Comparison of ENCODE assay signal across 8 mouse cellular contexts in genomic region chr12:113981613-113982012, GRCm38 (mm10).
DNase-seq lines count a peak whose midpoint lies in the region; ATAC-seq and TF ChIP-seq lines count a peak whose summit lies in the region.
"Not testable (repeated sequence)": the region's sequence is repeated elsewhere in the genome, so short reads cannot be mapped to it uniquely, and the experiment has no call there.

No protein-coding gene starts in this region.

- 32% methylated on average over 10 of the region's 10 CpGs for WGBS in liver, embryonic 11.5 days
- WGBS in thymus, adult 2 months: 28% methylated on average over 10 of the region's 10 CpGs

- H3K36me3 ChIP-seq in liver, embryonic 11.5 days (ENCODE audit: control insufficient read depth, insufficient read depth, low read length); thymus, adult 2 months (ENCODE audit: control insufficient read depth, insufficient read depth, low read length): not testable (repeated sequence)

- not testable (repeated sequence) for TF ChIP-seq CTCF in thymus, adult 2 months (IDR thresholded peaks at IDR 0.05; ENCODE audit: borderline replicate concordance, control insufficient read depth, extremely low read depth, insufficient read depth, low read length, poor library complexity)

- H3K4me1 ChIP-seq in liver, embryonic 11.5 days (replicated peaks; ENCODE audit: control insufficient read depth, insufficient read depth, low read length); thymus, adult 2 months (replicated peaks; ENCODE audit: control insufficient read depth, insufficient read depth, low read length): not testable (repeated sequence)

- peak; percentile 81 to 84 for DNase-seq in adrenal gland, postnatal 4 days (ENCODE audit: low spot score in 2 of 2)
- peak; percentile 8 for DNase-seq in embryo, embryonic 11.5 days (ENCODE audit: low read depth, low spot score)
- DNase-seq in heart, adult 8-10 months (ENCODE audit: low spot score): peak; percentile 35
- DNase-seq in kidney, postnatal 25 days: peak; percentile 91 to 99
- peak; percentile 32 for DNase-seq in liver, embryonic 11.5 days (ENCODE audit: low spot score)
- DNase-seq in ovary, postnatal 10 days (ENCODE audit: low spot score): peak; percentile 52
- peak; percentile 96 for DNase-seq in thymus, adult 2 months

- H3K9ac ChIP-seq in liver, embryonic 11.5 days (ENCODE audit: low read depth, low read length): not testable (repeated sequence)

- H3K4me3 ChIP-seq in liver, embryonic 11.5 days (ENCODE audit: low read depth, low read length); thymus, adult 2 months (ENCODE audit: control insufficient read depth, insufficient read depth, low read length): not testable (repeated sequence)

- not testable (repeated sequence) for H3K4me2 ChIP-seq in liver, embryonic 11.5 days

- H3K9me3 ChIP-seq in liver, embryonic 11.5 days (ENCODE audit: control insufficient read depth, low read length): not testable (repeated sequence)

- not testable (repeated sequence) for H3K27me3 ChIP-seq in liver, embryonic 11.5 days (replicated peaks; ENCODE audit: control insufficient read depth, insufficient read depth, low read length); thymus, adult 2 months (ENCODE audit: control insufficient read depth, insufficient read depth, low read length)

- ATAC-seq in CD4-positive, CD25-positive, alpha-beta regulatory T cell, adult 4 months: peak; percentile 75
- peak; percentile 68; the same call in 1 of the 2 replicates for ATAC-seq in liver, embryonic 11.5 days (replicated peaks; ENCODE audit: low FRiP score)

- TF ChIP-seq POLR2A in thymus, adult 2 months (IDR thresholded peaks at IDR 0.05; ENCODE audit: control insufficient read depth, extremely low read depth, insufficient read depth, low read length, poor library complexity): not testable (repeated sequence)

- not testable (repeated sequence) for H3K27ac ChIP-seq in liver, embryonic 11.5 days (ENCODE audit: low read depth, low read length); thymus, adult 2 months (ENCODE audit: control insufficient read depth, insufficient read depth, low read length)

Comparison
In these comparisons a context has a peak if more than half of its experiments do, and no peak if none do; other contexts are left out.
1. DNase-seq: peak in every context shown above with its lines; median percentile 96 in thymus, adult 2 months; 95 in kidney, postnatal 25 days; 82 in adrenal gland, postnatal 4 days; 52 in ovary, postnatal 10 days; 35 in heart, adult 8-10 months; 32 in liver, embryonic 11.5 days; 8 in embryo, embryonic 11.5 days.